Mouse (Mus musculus) embryonic facial prominence, embryonic 13.5 days (tissue): ENCODE data around the gene Nodal. TPM values are rescaled to one million over a fixed set of nuclear protein-coding genes. Genes with fewer than 3 reads are reported as not detected.

Experiments used
- ATAC-seq: fragments of 200-750 bp; cut with Nextera tagmentation; 2 replicates; pipeline ENCODE4 v1.8.0; 2017; ENCODE audit warnings: low read depth; ENCODE audit not compliant: insufficient number of reproducible peaks, insufficient read depth, low FRiP score, low TSS enrichment
- H3K27ac ChIP-seq: fragments of 300-500 bp; sonication (generic); 2 replicates; pipeline ENCODE4 v1.5.1; 2015; ENCODE audit warnings: moderate library complexity, mild to moderate bottlenecking, inconsistent platforms
- H3K27me3 ChIP-seq: fragments of 300-500 bp; sonication (generic); 2 replicates; pipeline ENCODE4 v1.6.1; 2015; ENCODE audit warnings: mild to moderate bottlenecking, inconsistent platforms
- H3K36me3 ChIP-seq: fragments of 300-500 bp; sonication (generic); 2 replicates; pipeline ENCODE4 v1.6.1; 2015; ENCODE audit warnings: mild to moderate bottlenecking, inconsistent platforms
- H3K4me1 ChIP-seq: fragments of 300-500 bp; sonication (generic); 2 replicates; pipeline ENCODE4 v1.6.1; 2015; ENCODE audit warnings: inconsistent platforms
- H3K4me2 ChIP-seq: fragments of 300-500 bp; sonication (generic); 2 replicates; pipeline ENCODE4 v1.6.1; 2015; ENCODE audit warnings: moderate library complexity, mild to moderate bottlenecking, inconsistent platforms
- H3K4me3 ChIP-seq: fragments of 300-500 bp; sonication (generic); 2 replicates; pipeline ENCODE4 v1.5.1; 2015; ENCODE audit warnings: mild to moderate bottlenecking, inconsistent platforms
- H3K9ac ChIP-seq: fragments of 300-500 bp; sonication (generic); 2 replicates; pipeline ENCODE4 v1.6.1; 2015; ENCODE audit warnings: mild to moderate bottlenecking, inconsistent platforms
- H3K9me3 ChIP-seq: fragments of 300-500 bp; sonication (generic); 2 replicates; pipeline ENCODE4 v1.6.1; 2016; ENCODE audit warnings: inconsistent platforms
- WGBS: fragments of 180-500 bp; shearing (Covaris S2); methylation state at CpG from one replicate; pipeline ENCODE4 v1.1.7; 2015; ENCODE audit warnings: mixed read lengths; 5-methylcytosine and 5-hydroxymethylcytosine counted together
- polyA plus RNA-seq: library from polyadenylated mRNA; unstranded; fragments of >200 nt; fragmentation: Nextera tagmentation; extraction: Ambion mirVana; gene quantifications from 2 replicates; pipeline ENCODE4 v1.2.1, GENCODE M21; 2015

Gene Nodal
- polyA plus RNA-seq, 1 experiment from 2014 or later: 0.15 TPM

GRCm38 (mm10) chr10:61381823-61382222, 35.9 kb upstream of the Nodal start:
- peaks cover 6% of the 10 kb centered on the region for H3K27me3 ChIP-seq
- peak overlapping the region; percentile 85; the same call in 1 of the 2 replicates for H3K9ac ChIP-seq
- H3K4me2 ChIP-seq: peak overlapping the region; percentile 98
- no peaks in the 10 kb centered on the region for H3K36me3 ChIP-seq
- ATAC-seq: no peak
- no peaks in the 10 kb centered on the region for H3K9me3 ChIP-seq
- H3K4me3 ChIP-seq: peak overlapping the region; percentile 72
- no peak overlapping the region for H3K27ac ChIP-seq
- WGBS: 20% methylated on average over 8 of the region's 8 CpGs
- H3K4me1 ChIP-seq: peaks cover 44% of the 10 kb centered on the region

- WGBS: 2% methylated on average over 8 of the region's 8 CpGs
- H3K4me3 ChIP-seq: peak overlapping the region; percentile 72
- H3K9me3 ChIP-seq: no peaks in the 10 kb centered on the region
- H3K4me1 ChIP-seq: peaks cover 44% of the 10 kb centered on the region
- peak overlapping the region; percentile 98 for H3K4me2 ChIP-seq
- peak overlapping the region; percentile 85 for H3K9ac ChIP-seq
- H3K36me3 ChIP-seq: no peaks in the 10 kb centered on the region
- peaks cover 6% of the 10 kb centered on the region for H3K27me3 ChIP-seq
- H3K27ac ChIP-seq: no peak overlapping the region
- ATAC-seq: no peak; the same call in 1 of the 2 replicates
Observed at GRCm38 (mm10) chr10:61382281-61382731, 35.5 kb upstream of the Nodal start.

- Histone ChIP-seq H3K27ac (peak within 1 kb of the TSS; percentile 55), H3K4me3 (peak within 1 kb of the TSS; percentile 72), H3K9ac (peak within 1 kb of the TSS; percentile 85), H3K27me3 (peaks cover 6% of the 10 kb centered on the region), H3K9me3 (no peaks in the 10 kb centered on the region), H3K4me2 (peak within 1 kb of the TSS; percentile 98), H3K36me3 (no peaks in the 10 kb centered on the region), H3K4me1 (peaks cover 44% of the 10 kb centered on the region)
- ATAC-seq: peak; percentile 67
- under 1% methylated on average over 60 of the region's 60 CpGs for whole genome bisulfite sequencing
Observed at GRCm38 (mm10) chr10:61383021-61383714, 34.6 kb upstream of the Nodal start, which contains the start of gene Pald1. Gene Pald1 (minus strand): TSS chr10:61383530.

- Histone ChIP-seq H3K27ac (peak overlapping the region; percentile 55; the same call in 1 of the 2 replicates), H3K36me3 (no peaks in the 10 kb centered on the region), H3K9ac (peak overlapping the region; percentile 85), H3K9me3 (no peaks in the 10 kb centered on the region), H3K4me1 (peaks cover 44% of the 10 kb centered on the region), H3K4me3 (peak overlapping the region; percentile 72), H3K27me3 (peaks cover 6% of the 10 kb centered on the region), H3K4me2 (peak overlapping the region; percentile 98)
- ATAC-seq: peak; percentile 16; the same call in 1 of the 2 replicates
- under 1% methylated on average over 11 of the region's 11 CpGs for WGBS
Observed at GRCm38 (mm10) chr10:61383715-61384047, 34.1 kb upstream of the Nodal start.

- H3K27ac ChIP-seq: no peak overlapping the region
- ATAC-seq: no peak
- peaks cover 6% of the 10 kb centered on the region for H3K27me3 ChIP-seq
- H3K4me2 ChIP-seq: no peak overlapping the region
- no peak overlapping the region for H3K4me3 ChIP-seq
- H3K36me3 ChIP-seq: no peaks in the 10 kb centered on the region
- 78% methylated on average over 6 of the region's 6 CpGs for WGBS
- no peak overlapping the region for H3K9ac ChIP-seq
- H3K4me1 ChIP-seq: peaks cover 35% of the 10 kb centered on the region
- H3K9me3 ChIP-seq: no peaks in the 10 kb centered on the region
Observed at GRCm38 (mm10) chr10:61385174-61385573, 32.6 kb upstream of the Nodal start.

- ATAC-seq: no peak
- Histone ChIP-seq H3K27ac (no peak overlapping the region), H3K36me3 (no peaks in the 10 kb centered on the region), H3K4me2 (no peak overlapping the region), H3K9ac (no peak overlapping the region), H3K27me3 (peaks cover 3% of the 10 kb centered on the region), H3K4me1 (peaks cover 24% of the 10 kb centered on the region), H3K9me3 (no peaks in the 10 kb centered on the region), H3K4me3 (no peak overlapping the region)
- 72% methylated on average over 6 of the region's 6 CpGs for WGBS
Observed at GRCm38 (mm10) chr10:61386284-61386683, 31.5 kb upstream of the Nodal start.

GRCm38 (mm10) chr10:61389020-61389419, 28.8 kb upstream of the Nodal start:
- WGBS: 58% methylated on average over 5 of the region's 5 CpGs
- Histone ChIP-seq H3K36me3 (no peaks in the 10 kb centered on the region), H3K27me3 (no peaks in the 10 kb centered on the region)

GRCm38 (mm10) chr10:61390148-61390547, 27.6 kb upstream of the Nodal start:
- Histone ChIP-seq H3K9me3 (no peaks in the 10 kb centered on the region), H3K4me1 (peaks cover 9% of the 10 kb centered on the region), H3K27me3 (no peaks in the 10 kb centered on the region), H3K27ac (no peak overlapping the region), H3K9ac (no peak overlapping the region), H3K4me2 (no peak overlapping the region), H3K4me3 (no peak overlapping the region), H3K36me3 (no peaks in the 10 kb centered on the region)
- 86% methylated on average over 2 of the region's 2 CpGs for WGBS
- ATAC-seq: no peak

More at GRCm38 (mm10) chr10:61389020-61389419, 28.8 kb upstream of the Nodal start:
- no peak for ATAC-seq
- H3K27ac ChIP-seq: no peak overlapping the region
- no peak overlapping the region for H3K4me2 ChIP-seq
- no peak overlapping the region for H3K4me3 ChIP-seq
- H3K4me1 ChIP-seq: peaks cover 7% of the 10 kb centered on the region
- H3K9ac ChIP-seq: no peak overlapping the region
- no peaks in the 10 kb centered on the region for H3K9me3 ChIP-seq

GRCm38 (mm10) chr10:61392584-61392983, 25.2 kb upstream of the Nodal start:
- no peak overlapping the region for H3K9ac ChIP-seq
- ATAC-seq: no peak
- H3K4me2 ChIP-seq: no peak overlapping the region
- no peaks in the 10 kb centered on the region for H3K9me3 ChIP-seq
- H3K36me3 ChIP-seq: no peaks in the 10 kb centered on the region
- 48% methylated on average over 4 of the region's 4 CpGs for WGBS
- no peaks in the 10 kb centered on the region for H3K27me3 ChIP-seq
- no peak overlapping the region for H3K27ac ChIP-seq
- no peak overlapping the region for H3K4me3 ChIP-seq
- H3K4me1 ChIP-seq: peaks cover 9% of the 10 kb centered on the region

GRCm38 (mm10) chr10:61394476-61395136, 23.2 kb upstream of the Nodal start:
- Histone ChIP-seq H3K27ac (no peak overlapping the region), H3K27me3 (no peaks in the 10 kb centered on the region), H3K9me3 (no peaks in the 10 kb centered on the region), H3K9ac (peak overlapping the region; percentile 41; the same call in 1 of the 2 replicates), H3K36me3 (no peaks in the 10 kb centered on the region), H3K4me3 (no peak overlapping the region), H3K4me2 (no peak overlapping the region), H3K4me1 (peaks cover 9% of the 10 kb centered on the region)
- WGBS: 10% methylated on average over 9 of the region's 9 CpGs
- no peak for ATAC-seq

GRCm38 (mm10) chr10:61398125-61398524, 19.6 kb upstream of the Nodal start:
- Histone ChIP-seq H3K9me3 (no peaks in the 10 kb centered on the region), H3K36me3 (no peaks in the 10 kb centered on the region), H3K4me1 (peaks cover 4% of the 10 kb centered on the region), H3K4me3 (no peak overlapping the region), H3K4me2 (no peak overlapping the region), H3K9ac (no peak overlapping the region), H3K27me3 (no peaks in the 10 kb centered on the region), H3K27ac (no peak overlapping the region)
- ATAC-seq: no peak
- 49% methylated on average over 3 of the region's 3 CpGs for WGBS
